Mouse (Mus musculus) heart, adult 2 months (tissue): ENCODE results near the gene Nab2.
A peak's percentile ranks its signal among the peaks of the same experiment; 100 is the strongest.

Experiments
- CTCF ChIP-seq: fragments of 200-600 bp; IDR thresholded peaks from 2 replicates; pipeline ENCODE4 v1.8.1; 2022; ENCODE audit warnings: antibody characterized with exemption, mild to moderate bottlenecking, moderate library complexity
- EP300 ChIP-seq: fragments of 200-500 bp; IDR thresholded peaks from 2 replicates; pipeline ENCODE4 v1.6.1; 2011; ENCODE audit warnings: low read depth, low read length, control low read depth; ENCODE audit not compliant: insufficient read depth
- POLR2A ChIP-seq: fragments of 200-500 bp; IDR thresholded peaks from 2 replicates; pipeline ENCODE4 v1.6.1; 2011; ENCODE audit warnings: mild to moderate bottlenecking, low read depth, low read length, control low read depth; ENCODE audit not compliant: insufficient read depth

- TF ChIP-seq POLR2A (peak; percentile 58; the same call in 1 of the 2 replicates), CTCF (no peak), EP300 (0 out of 2 replicates have a peak, but pooled peaks have one; percentile 72)
These were observed 1.7 kb downstream of the Nab2 start, which contains the start of gene Nemp1 for GRCm38 (mm10) chr10:127666501-127667268.
